Mouse (Mus musculus): Measurements from ENCODE around the gene 1700001O22Rik.
A peak's percentile ranks its signal among the peaks of the same experiment; 100 is the strongest.

The 1700001O22Rik gene

DNA sequence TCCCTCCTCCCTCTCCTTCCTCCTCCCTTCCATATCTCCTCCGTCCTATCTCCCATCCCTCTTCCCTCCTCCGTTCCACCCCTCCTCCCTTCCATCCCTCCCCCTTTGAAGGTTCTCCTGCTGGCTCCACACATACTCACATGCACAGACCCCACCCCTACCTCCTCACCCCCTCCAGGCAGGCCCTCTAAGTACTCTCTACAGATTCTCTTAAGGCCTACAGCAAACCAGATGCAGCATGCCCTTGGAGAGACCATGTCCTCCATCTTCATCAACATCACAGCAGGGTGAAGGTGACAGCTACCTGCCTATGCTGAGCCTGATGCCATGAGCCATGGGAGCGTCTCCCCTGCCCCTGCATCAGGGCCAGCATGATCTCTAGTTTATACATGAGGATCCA lies 26.2 kb downstream of the 1700001O22Rik start:
- DNase-seq, result no peak

DNA sequence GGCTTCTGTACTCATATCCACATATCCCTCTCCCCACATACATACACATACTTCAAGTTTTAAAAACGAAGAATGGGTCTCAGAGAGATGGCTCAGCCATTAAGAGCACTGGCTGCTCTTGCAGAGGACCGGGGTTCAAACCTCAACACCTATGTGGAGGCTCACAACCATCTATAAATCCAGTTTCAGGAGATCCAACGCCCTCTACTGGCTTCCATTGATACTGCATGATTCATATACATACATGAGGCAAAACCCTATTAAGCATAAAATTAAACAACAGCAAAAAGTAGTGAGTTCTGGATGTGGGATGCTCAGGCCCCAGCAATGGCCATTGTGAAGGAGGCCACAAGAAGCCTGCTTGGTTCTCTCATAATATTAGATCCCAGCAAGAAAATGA lies 27.5 kb downstream of the 1700001O22Rik start:
- DNase-seq, result no peak

DNA sequence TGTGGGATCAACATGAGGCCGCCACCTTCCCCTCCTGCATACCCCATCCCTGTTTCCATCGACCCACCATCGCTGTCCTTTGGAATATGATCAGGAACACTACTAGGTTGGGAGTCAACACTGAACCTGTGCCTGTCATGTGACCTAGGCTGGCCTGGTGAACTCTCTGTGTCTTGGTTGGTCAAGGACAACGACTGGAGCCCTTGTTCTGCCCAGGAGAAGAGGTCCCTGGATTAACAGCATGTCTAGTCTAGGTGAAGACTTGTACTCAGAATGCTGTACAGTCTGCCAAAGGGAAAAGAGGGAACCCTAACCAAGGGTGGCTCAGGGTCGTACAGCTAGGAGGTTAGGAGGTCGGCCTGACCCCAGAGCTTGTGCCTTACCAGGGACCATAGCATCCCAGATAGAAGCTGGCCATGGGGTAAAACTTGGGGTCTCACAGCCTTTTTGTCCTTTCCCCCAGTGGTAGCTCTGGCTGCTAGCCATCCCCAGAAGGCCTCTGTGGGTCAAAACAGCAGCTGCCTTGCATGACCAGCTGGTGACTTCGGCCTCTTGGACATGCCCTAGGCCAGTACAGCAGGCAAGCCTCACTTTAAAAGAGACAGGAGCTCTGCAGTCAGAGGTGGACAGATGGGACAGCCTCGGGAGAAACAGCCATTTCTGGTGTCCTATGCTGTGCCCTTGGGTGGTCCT lies 30.0 kb downstream of the 1700001O22Rik start:
- no peak for DNase-seq

DNA sequence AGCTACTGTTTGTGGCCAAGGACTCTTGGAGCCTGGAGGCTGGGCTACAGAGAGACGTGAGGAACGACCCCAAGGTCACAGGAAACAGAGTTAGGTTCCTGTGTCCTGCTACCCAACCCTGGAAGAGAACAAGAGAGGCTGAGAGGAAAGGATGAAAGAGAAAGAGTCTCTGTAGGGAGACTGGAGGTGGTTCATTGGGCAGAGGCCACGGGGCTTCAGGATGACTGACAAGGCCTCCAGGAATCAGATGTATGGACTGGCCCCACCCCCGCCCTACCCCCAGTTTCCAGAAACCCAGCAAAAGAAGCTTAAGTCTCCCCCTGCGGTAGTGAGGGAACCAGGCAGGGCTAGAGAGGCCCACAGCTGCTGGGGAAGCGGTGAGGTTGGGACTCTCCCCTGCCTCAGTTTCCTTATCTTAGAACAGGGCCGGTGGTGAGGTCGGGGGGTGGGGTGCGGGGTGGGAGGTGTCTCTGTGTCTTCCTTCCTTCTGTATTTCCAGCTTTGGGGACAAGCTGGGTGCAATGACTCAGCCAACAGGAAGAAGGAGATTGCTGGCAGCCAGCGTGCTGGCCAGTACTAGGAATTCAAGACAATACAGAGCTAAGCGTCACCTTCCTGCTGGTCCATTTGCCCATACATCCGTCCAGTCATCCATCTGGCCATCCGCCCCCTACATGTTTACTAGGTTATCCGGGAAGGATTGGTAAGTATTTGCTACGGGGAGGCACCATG lies 30.7 kb downstream of the 1700001O22Rik start:
- peak; percentile 32 for DNase-seq

DNA sequence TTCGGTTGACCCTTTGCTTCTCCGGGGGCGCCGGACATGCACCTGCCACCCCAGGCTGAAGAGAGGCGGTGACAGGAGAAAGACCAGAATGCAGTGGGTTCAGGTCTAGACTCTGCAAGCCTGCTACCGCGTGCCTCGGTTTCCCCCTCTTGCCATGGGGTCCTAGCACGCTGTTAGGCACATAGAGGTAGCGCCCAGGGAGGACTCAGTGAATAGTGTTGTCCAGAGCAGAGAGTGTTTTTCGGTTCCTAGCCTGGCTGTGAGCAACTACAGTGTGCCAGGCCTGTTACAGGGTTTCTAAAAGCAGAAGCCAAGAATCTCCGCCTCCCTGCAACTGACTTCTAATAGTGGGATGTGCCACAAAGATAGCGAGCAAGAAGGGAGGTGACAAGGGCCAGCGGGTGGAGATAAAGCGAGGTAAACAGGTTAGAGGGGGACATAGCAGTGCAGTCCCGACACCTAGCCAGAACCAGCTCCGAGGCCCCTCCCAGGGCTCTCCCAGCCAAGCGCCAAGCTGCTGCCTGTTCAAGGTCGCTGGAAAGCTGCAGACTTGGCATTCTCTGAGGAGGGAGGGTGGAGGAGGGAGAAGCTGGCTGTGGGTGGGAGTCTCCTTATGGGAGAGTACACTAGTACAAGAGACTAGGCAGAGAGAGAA lies 31.5 kb downstream of the 1700001O22Rik start:
- peak; percentile 63 for DNase-seq

DNA sequence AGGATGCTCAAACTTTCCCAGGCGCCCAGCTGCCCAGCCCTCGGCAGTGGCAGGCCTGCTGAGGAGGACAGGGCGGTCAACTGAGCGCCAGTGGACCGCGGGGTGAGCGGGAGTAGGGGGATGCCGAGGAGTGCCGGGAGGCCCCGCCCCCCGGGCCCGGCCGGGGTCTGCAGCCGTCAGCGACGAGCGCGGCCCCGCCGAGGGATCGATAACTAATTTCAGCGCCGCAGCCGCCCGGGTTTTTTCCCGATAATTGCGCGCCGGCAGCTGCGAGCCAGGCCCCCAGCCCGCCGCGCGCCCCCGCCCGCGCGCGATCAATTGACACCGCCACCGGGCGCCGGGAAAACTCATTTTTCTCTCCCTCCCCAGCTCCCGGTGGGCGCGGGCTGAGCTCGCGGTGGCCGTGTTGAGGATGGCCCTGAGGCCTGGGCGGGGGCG lies 32.1 kb downstream of the 1700001O22Rik start:
- peak; percentile 62 for DNase-seq

DNA sequence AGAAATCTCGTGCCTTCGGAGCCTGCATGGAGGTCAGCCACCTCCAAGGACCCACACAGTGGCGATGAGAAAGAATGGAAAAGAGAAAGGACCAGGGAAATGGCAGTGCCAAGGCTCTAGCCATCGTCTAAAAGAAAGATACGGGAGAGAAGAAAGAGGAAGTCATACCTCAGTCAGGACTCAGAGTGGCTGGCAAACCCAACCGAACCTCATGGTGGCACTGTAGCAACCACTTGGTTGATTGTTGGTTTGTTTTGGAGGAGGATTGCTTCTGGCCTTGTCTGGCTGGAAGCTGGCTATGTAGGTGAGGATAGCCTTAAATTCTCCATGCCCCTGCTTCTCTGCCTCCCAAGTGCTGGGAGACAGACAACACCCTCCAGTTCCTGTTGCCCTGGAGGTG lies 34.3 kb downstream of the 1700001O22Rik start:
- no peak for DNase-seq

DNA sequence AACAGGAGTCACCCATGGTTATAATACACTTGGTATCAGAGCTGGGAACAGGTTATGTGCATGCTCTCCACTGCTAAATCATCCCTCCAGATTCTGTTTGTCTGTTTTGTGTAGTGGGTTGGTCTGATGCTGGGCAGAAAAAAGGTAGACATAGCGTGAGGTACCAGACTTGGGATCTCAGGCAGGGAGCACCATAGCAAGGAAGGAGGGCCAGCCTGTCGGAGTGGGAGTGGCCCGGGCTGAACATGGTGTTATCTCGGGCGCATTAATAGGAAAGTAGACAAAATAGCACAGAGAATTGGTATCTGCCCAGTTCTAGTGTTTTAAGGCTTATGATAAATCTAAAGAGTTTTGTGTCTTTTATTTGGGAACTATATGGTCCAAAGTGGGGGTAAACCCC lies 34.9 kb downstream of the 1700001O22Rik start:
- DNase-seq, result no peak

DNA sequence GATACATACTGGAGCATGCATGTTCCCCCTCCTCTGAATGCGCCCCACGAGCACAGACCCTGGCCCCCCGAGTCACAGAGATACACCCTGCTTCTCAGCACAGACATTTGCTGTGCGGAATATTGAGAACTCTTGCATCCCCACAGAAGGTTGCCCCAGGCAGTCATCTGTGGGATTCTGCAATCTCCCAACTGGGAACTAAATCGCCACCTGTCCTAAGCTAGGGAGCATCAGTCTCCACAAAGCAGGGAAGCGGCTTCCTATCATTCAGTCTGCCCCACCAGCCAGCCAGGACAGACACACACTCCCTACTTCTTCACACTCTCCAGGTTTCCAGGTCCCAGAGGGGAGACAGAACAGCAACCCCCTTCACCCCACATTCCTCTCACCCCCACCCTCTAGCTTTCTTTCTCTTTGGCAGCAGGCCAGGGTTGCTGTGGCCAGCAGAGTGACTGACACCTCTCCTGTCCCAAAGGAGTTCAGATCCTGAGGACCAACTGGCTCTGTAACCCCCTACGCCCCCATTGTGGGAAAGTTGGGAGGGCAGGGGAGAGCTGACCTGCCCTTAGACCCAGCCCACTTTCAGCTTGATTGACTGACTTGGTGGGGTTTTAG lies 35.7 kb downstream of the 1700001O22Rik start:
- DNase-seq, result peak; percentile 58

DNA sequence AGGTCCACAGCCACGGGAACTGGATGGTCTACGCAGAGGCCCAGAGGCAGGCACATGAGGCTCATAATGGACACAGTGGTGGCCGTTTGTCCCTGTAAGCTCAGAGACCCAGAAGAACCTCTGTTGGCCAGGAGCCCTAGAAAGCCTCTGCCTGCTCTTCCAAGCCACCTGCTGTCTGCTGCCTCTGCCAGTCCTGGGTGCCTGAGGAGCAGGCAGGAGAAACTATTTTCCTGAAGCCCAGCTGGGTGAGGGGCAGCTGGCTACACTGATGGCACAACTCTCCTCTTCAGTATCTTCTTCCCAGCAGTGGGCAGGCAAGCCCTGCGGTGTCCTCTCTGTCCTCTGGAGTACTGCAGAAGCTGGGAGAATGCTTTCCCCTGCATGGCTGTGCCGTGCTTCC lies 37.0 kb downstream of the 1700001O22Rik start:
- DNase-seq, result no peak

DNA sequence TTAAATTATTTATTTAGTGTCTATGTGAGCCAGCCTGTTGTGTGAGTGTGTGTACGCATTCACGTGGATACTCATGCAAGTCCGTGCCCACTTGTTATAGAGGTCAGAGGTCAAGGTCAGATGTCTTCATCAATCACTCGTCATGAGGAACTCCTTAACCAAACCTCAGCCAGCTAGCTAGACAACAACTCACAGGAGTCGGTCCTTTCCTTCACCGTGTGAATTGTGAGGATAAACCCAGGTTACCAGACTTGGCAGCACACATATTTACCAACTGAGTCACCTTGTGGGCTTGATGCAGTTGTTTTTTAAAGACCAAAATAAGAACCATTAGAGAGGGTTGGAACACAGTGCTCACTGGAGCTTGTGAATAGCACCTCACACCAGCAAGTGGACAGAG lies 42.8 kb downstream of the 1700001O22Rik start:
- DNase-seq, result no peak

DNA sequence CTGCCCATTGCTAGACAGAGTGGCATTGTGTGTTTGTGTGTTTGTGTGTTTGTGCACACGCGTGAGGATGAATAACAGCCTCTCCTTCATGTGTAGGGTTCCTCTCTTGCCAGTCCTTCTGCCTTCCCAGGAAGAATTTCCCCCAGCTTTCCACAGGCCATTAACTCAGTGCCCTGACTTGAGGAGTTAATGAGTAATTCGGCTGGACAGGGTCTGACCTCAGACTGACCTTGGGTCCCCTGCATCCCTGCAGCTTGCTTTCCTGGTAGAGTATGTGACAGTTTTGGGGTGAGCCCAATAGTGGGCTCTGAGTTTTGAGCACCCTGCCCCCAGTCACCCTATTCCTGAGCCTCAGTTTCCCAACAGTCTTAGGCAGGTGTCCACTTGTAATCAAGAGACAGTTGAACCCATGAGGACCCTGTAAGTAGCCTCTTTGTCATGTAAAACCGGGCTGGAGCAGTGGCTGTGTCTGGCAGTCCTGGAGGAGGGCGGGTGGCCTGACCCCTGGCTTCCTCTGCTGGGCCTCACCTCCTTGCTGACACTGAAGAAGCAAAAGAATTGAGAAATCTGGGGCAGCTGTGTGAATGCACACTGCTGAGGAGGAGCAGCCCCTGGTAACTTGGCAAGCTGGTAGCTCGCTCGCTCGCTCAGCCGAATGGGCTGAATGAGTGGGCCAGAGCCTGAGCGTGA lies 43.5 kb downstream of the 1700001O22Rik start:
- DNase-seq, result peak; percentile 59

DNA sequence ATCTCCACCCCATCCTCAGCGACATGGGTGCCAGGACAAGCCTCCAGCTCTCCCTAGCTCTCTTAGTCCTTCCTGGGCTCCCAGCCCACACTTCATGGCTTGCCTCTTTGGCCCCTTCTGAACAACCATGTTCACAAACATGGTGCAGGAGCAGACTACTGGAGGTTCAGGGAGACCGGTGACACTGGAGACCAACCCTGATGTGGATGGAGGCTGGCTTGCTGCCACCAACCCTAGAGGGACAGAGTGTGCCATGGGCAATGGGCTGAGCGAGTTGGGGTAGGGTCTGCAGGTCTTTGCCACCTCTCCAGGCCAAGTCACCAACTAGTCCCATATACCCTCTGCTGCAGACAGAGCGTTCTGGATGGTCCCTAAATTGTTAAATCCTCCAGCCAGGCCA lies 44.0 kb downstream of the 1700001O22Rik start:
- DNase-seq, result no peak

DNA sequence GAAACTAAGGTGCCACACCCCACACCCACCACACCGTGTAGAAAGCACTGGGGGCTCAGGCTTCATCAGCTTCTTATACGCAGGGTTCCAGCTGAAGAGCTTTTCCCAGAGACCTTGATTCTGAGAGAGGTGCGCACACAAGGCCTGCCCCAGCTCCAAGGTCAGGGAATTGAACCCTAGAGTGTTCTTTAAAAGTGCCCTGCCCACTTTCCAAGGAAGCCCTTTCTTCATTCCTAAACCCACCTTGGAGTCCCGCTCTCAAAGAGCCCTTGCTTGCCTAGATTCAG lies 44.4 kb downstream of the 1700001O22Rik start:
- no peak for DNase-seq

DNA sequence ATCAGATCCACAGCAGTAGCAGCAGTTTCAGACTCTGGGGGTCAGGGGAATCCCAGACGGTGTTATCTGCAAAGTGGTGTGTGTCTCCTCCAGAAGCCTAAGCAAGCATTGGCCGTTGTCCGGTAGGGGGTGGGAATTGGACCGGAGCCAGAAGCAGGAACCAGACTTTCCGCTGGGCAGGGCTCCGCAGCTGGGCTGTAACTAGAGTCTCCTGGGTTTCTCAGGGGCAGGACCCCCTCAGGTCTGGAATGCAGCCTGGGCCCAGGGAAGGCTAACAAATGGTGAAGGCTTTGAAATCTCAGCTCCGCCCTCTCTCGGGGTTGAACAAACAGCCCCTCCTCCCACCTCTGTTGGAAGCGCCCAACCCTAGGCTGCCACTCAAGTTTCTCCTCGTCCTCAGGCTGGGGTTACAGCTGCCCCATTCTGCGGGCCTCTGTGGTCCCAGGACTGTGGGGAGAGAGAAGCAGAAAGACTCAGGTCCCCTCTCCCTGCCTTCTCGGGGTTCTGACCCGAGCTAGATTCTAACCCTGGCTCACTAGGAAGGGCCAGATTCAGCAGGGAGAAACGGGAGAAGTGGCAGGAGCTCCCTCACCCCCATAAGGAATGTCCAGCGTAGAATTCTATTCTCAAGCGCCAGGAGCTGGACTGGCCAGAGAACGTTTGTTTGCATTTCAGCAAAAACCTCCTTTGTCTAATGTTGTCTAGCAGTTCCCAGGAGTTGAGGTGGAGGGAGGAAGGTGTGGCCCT lies 44.9 kb downstream of the 1700001O22Rik start:
- DNase-seq, result peak; percentile 90

DNA sequence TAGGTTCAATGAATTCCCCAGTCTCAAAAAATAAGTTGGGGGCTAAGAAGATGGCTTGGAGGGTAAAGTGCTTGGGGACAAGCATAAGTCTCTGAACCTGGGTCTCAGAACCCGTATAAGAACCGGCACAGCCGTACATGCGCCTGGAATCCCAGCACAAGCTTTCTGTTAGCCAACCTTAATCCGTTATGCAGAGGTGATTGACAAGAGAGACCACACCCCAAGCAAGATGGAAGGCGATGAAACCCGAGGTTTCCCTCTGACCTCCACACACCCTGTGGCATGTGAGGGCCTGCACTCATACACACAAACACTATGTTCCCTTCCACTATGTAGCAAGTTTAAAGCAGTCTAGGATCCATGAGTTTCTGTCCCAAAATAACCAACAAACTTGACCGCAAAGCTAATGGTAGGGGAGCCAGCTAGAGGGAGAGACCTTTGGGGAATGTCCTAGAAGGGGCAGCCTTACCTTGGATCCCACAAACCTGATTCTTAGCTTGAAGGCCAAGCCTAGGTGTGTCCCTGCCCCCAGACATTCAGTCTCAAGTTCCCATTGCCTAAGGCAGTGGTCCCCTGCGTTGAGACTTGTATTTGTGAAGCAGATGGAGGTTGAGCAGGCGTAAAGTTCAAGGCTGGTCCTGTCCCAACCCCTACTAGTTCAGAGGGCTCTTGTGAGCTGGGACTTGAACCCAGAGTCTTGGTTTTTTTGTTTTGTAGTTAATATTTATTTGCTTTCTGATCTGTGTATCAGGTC lies 46.3 kb downstream of the 1700001O22Rik start:
- DNase-seq, result no peak

DNA sequence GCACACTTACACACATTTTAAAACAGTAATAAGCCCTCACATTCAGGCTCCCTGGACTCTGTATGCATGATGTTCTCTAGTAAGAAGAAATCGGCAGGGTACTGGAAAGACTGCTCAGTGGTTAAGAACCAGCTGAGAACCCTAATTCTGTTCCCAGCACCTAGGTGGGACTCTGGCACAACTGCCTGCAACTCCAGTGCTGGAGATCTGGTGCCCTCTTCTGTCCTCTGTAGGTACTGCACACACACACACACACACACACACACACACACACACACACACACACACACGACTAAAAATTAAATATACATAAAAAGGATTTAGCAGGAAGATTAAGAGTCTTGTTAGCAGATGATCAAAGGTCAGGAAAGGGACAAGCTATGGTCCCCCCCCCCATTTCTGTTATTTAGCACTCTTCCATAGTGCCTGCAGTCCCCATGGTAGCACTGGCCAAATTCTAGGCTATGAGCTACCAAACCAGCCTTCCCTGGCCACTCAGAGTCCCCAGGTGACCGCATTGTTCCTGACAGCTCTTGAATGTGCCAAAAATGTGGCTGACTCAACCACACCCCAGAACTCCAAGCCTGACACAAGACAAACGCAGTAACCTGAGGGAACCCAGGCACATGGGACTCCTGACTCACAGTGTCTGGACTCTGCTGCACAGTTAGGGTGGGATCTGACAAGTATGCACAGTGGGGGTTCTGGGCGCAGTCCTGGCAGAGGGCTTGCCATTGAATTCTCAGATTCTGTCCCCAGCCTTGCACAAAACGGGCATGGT lies 47.3 kb downstream of the 1700001O22Rik start:
- no peak for DNase-seq

DNA sequence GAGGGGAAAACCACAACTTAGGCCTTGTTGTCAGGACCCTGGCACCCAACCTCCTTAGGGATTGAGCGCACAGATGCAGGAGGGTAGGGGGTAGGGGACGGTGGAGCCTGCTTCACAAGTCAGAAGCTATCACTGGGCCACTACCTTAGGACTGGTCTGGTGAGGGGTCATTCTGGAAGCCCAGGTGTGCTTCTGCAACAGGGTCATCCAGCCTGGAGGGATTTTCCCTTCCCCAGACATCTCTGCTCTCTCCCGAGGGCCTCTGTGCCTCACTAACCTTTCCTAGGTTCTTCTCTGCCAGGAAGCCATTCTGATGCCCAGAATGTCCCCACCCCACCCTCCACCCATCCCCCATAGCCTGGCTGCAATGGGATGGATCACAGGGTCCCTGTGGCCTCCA lies 48.6 kb downstream of the 1700001O22Rik start:
- no peak for DNase-seq

DNA sequence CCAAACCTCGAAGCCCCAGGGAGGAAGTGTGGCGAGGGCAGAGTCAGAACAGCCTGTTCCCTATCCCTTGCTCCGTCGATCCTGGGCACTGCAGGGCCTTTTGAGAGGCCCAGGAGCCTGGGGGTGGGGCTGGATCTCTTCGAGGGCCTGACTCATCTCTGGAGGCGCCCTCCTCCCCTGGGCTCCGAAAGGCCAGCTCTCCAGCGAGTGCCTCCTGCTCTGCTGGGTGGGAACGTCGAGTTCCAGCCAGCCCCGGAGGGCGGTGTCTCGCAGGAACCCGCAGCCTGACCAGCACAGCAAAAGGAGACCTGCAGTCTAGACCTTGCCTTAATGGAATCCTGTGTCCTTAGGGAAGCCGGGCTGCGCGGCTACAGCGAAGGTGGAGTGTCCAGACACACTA lies 50.2 kb downstream of the 1700001O22Rik start:
- peak; percentile 44 for DNase-seq

DNA sequence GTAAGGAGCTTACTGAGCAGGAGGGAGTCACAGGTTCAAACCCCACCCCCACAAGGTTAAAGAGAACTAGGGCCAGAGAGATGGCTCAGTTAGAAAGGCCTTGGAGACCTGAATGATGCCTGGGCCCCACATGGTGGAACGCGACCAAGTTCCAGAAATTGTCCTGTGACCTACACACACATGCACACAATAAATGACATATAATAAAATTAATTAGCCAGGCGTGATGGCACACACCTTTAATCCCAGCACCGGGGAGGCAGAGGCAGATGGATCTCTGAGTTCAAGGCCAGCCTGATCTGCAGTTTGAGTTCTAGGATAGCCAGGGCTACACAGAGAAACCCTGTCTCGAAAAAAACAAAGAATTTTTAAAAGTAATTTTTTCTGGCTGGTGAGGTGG lies 51.0 kb downstream of the 1700001O22Rik start:
- DNase-seq, result no peak

DNA sequence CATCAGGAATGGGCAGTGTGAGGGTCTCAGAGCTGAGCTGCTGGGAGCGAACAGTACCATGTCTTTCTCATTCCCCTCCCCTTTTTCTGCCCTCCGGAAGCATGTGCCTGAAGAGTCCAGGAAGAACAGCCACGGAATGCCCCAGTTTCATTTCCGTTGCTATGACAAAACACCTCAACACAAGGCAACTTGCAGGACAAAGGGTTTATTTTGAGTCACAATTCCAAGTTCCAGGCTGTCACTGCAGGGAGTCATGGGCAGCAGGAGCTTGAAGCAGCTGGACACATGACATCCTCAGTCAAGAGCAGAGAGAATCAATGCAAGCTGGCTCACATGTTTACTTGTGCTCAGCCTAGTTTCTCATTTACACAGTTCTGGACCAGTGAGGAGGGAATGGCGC lies 53.4 kb downstream of the 1700001O22Rik start:
- DNase-seq, result peak; percentile 88

Measured in retina, postnatal 1 day (tissue).